15 mouse cellular contexts compared by ENCODE assay signal in genomic region chr1:147344027-147344426, GRCm38 (mm10).
A peak's percentile ranks its signal among the peaks of the same experiment; 100 is the strongest.
DNase-seq lines count a peak whose midpoint lies in the region; ATAC-seq lines count a peak whose summit lies in the region.
"Had no signal": no experiment of that assay in that cellular context is flagged by ENCODE, and none has a peak within 500 bp of the region (broad histone marks: within the 10 kb centered on the region; RNA-seq: fewer than 3 reads in every experiment).

No protein-coding gene starts in this region.

- no peaks in the 10 kb centered on the region for H3K36me3 ChIP-seq in neural tube, embryonic 14.5 days (ENCODE audit: control insufficient read depth, insufficient read depth, low read length)
- H3K36me3 ChIP-seq in hindbrain, embryonic 16.5 days (ENCODE audit: control insufficient read depth, insufficient read depth, low read length): no peaks in the 10 kb centered on the region
- H3K36me3 ChIP-seq: embryonic facial prominence, embryonic 12.5 days; heart, embryonic 15.5 days had no signal

- H3K9me3 ChIP-seq in neural tube, embryonic 14.5 days (ENCODE audit: control insufficient read depth, low read length): no peaks in the 10 kb centered on the region
- no peaks in the 10 kb centered on the region for H3K9me3 ChIP-seq in hindbrain, embryonic 16.5 days (ENCODE audit: control insufficient read depth, low read length)
- H3K9me3 ChIP-seq: embryonic facial prominence, embryonic 12.5 days; heart, embryonic 15.5 days had no signal

- H3K4me3 ChIP-seq in neural tube, embryonic 14.5 days (ENCODE audit: low read depth, low read length): no peak overlapping the region
- H3K4me3 ChIP-seq in hindbrain, embryonic 16.5 days (ENCODE audit: low read length): no peak overlapping the region
- H3K4me3 ChIP-seq: embryonic facial prominence, embryonic 12.5 days; heart, adult 2 months; heart, embryonic 15.5 days had no signal

- H3K27ac ChIP-seq in neural tube, embryonic 14.5 days (ENCODE audit: low read depth, low read length): peak overlapping the region; percentile 10; the same call in 1 of the 2 replicates
- no peak overlapping the region for H3K27ac ChIP-seq in hindbrain, embryonic 16.5 days (ENCODE audit: low read depth, low read length)
- H3K27ac ChIP-seq: embryonic facial prominence, embryonic 12.5 days; heart, adult 2 months; heart, embryonic 15.5 days had no signal

- no peaks in the 10 kb centered on the region for H3K27me3 ChIP-seq in neural tube, embryonic 14.5 days (ENCODE audit: control insufficient read depth, insufficient read depth, low read length)
- no peaks in the 10 kb centered on the region for H3K27me3 ChIP-seq in hindbrain, embryonic 16.5 days (replicated peaks; ENCODE audit: control insufficient read depth, insufficient read depth, low read length)
- H3K27me3 ChIP-seq: embryonic facial prominence, embryonic 12.5 days; heart, embryonic 15.5 days had no signal

- no peak overlapping the region for H3K9ac ChIP-seq in neural tube, embryonic 14.5 days (replicated peaks; ENCODE audit: low read depth, low read length)
- no peak overlapping the region for H3K9ac ChIP-seq in hindbrain, embryonic 16.5 days (ENCODE audit: low read depth, low read length)
- H3K9ac ChIP-seq: embryonic facial prominence, embryonic 12.5 days; heart, embryonic 15.5 days had no signal

- 74% methylated on average over 3 of the region's 3 CpGs for WGBS in neural tube, embryonic 14.5 days
- 79% methylated on average over 3 of the region's 3 CpGs for WGBS in hindbrain, embryonic 16.5 days

- peak; percentile 12 for DNase-seq in heart, adult 11 months
- no peak for DNase-seq in heart, adult 18-20 months
- no peak for DNase-seq in neural tube, embryonic 10.5 days (ENCODE audit: extremely low spot score, low spot score)
- DNase-seq in cerebellum, adult 9-10 months: no peak
- DNase-seq: adrenal gland, adult 2 months; adrenal gland, postnatal 36 days; gastrocnemius, postnatal 36 days; kidney, adult 11 months; kidney, adult 9 months had no signal

- H3K4me1 ChIP-seq in neural tube, embryonic 14.5 days (ENCODE audit: control insufficient read depth, insufficient read depth, low read length): no peaks in the 10 kb centered on the region
- no peaks in the 10 kb centered on the region for H3K4me1 ChIP-seq in hindbrain, embryonic 16.5 days (ENCODE audit: control insufficient read depth, insufficient read depth, low read depth, low read length)
- H3K4me1 ChIP-seq: embryonic facial prominence, embryonic 12.5 days; heart, embryonic 15.5 days had no signal

- H3K4me2 ChIP-seq in neural tube, embryonic 14.5 days (ENCODE audit: low read depth, low read length): no peak overlapping the region
- no peak overlapping the region for H3K4me2 ChIP-seq in hindbrain, embryonic 16.5 days (ENCODE audit: low read length)
- H3K4me2 ChIP-seq: embryonic facial prominence, embryonic 12.5 days; heart, embryonic 11.5 days; heart, embryonic 15.5 days had no signal

- 0 out of 2 replicates have a peak, but pooled peaks have one; percentile 34 for ATAC-seq in neural tube, embryonic 14.5 days (ENCODE audit: low read depth)
- ATAC-seq in hindbrain, embryonic 16.5 days: 0 out of 2 replicates have a peak, but pooled peaks have one; percentile 11
